Mouse (Mus musculus) bone marrow macrophage, adult 2 months (primary cell): Measurements from ENCODE around the gene Phactr2.

ENCODE experiments used
- CTCF ChIP-seq: IDR thresholded peaks from 2 replicates; pipeline ENCODE4 v1.5.1; 2012; ENCODE audit warnings: low read depth, mild to moderate bottlenecking, low read length, moderate library complexity
- POLR2A ChIP-seq: IDR thresholded peaks from 2 replicates; pipeline ENCODE4 v1.6.1; 2012; ENCODE audit warnings: mild to moderate bottlenecking, low read depth, low read length, borderline replicate concordance

DNA sequence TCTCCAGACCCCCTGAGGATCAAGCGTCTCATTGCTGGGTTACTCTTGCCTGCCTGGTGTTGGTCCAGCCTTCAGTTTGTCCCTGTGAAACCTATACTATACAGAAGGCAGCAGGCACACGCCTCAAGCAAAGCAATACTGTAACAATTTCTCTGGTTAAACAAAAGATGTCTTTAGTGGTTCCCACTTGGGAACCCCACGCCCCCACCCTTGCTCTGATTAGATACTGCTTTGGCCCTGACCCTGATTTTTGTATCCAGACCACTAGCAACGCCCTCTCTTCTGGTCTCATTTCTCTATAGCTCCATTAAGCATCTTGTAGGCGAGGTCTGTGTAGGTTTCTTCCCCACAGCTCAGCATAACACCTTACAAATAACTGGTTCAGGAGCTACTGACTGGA lies 159.2 kb downstream of the Phactr2 start:
- TF ChIP-seq POLR2A: no peak
- no peak for TF ChIP-seq CTCF
